Mouse (Mus musculus) liver, embryonic 18 days (tissue): Measurements from ENCODE around the gene Guca1a. TPM values are rescaled to one million over a fixed set of nuclear protein-coding genes. Genes with fewer than 3 reads are reported as not detected.

Experiments
- polyA plus RNA-seq: library from polyadenylated mRNA; depleted of rRNA; stranded (reverse); fragments of >200 nt; gene quantifications from 2 replicates; pipeline ENCODE4 v1.2.3, GENCODE M21; 2012; rRNA removed

Gene Guca1a
- 1.3 and 1.7 TPM in 2 replicates for polyA plus RNA-seq

DNA sequence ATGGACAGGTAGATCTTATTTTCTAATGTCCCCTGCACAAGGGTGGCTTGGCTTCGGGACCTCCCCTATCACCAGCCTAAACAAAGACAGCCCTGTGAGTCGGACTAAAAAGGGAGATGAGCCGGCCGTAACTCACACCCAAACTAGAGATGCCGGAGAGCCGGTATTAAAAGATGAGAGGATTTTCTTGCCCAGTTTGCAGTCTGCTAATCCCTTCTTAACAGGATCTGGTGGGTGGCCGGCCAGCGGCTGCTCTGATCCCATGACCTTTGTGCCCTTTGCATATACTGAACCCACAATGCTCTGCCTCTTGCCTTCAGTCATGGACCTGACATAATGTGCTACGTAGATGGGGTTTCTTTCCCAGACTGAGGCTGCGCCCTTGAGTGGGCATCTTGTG, at the start of gene Guca1a:
TSS of gene Guca1a (minus strand) at position 134 of the 400 bp plus-strand sequence.

DNA sequence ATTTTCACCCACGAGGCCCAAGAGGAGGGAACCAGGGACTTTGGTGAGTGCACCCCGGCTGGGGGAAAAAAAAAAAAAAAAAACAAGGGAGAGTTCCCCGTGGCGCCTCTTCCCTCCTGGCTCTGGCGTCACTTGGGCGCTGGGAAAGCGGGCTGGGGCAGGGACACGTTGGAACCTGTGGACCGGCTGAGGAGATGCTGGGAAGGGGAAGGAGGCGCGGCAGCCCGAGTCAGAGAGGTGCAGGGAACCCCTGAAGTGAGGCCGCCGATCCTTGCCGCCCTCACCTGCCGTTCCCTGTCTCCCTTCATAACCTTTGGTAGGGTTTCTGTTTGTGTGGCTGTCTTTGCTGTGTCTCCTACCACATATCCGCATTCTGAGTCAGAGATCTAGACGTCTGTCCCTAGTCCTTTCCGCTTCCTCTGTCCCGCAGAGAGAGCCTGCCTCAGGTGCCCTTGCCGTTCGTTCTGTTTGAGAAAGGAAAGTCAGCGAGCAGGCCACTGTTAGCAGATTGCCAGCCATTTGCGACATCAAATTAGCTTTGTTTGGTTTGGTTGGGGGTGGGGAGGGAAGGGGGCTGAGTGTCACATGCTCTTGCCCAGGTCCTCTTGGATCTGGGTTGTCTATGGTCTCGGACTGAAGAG, 36.6 kb upstream of the Guca1a start, which contains the start of gene 1700001C19Rik:
TSS of gene 1700001C19Rik (minus strand) at position 470 of the 641 bp plus-strand sequence.

DNA sequence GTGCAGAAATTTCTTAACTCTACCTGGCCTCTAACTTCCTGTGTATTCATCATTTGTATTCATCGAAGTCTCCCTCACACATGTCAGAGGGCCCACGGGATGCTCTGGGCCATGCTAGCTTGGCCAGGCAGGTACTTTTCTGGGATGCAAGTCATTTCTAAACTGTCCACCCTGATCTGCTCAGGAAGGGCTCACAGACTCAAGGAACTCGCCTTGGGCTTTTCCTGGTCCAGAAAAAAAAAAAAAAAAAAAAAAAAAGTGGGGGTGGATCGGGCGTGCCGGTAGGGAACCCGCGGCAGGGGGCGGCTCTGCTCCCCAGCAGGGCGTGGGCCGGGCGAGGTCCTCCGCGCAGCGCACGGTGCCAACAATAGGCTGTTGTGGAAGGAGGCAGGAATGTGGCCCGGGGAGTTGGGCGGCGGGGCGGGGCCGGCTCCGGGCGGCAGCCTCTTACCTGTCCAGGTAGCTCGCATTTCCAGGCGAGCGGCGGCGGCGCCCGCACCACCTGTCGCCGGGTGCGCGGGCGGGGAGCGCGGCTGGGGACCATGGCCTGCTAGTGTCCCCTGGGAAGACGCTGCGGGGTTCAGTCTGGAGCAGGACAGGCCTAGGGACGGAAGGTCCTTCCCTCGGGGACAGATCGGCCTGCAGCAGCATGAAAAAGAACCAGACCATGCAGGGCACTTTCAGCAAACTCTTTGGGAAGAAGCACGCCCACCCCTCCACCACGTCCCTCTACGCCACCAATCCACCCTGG, 35.9 kb upstream of the Guca1a start, which contains the start of gene AI661453:
TSS of gene AI661453 (plus strand) at position 460 of the 751 bp plus-strand sequence.

DNA sequence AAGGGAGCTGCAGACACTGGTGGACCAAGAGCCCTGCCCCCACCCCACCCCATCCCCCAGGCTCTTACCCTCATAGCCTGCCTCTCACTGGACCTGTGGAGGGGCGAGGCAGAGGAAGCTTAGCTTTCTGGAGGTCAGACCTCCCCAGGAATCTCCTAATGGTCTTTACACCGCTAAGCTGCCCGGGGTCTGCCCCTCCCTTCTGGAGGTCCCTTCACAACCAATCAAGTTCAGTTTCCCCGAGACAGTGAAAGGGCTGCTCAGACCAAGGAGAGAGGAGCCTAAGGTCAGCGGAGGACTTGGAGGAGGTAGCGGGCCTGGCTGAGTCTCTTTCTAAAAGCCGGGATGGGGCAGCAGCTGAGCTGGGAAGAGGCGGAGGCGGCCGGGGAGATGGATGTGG, 15.2 kb downstream of the Guca1a start, which contains the start of gene Guca1b:
TSS of gene Guca1b (plus strand) at position 249 of the 400 bp plus-strand sequence.

DNA sequence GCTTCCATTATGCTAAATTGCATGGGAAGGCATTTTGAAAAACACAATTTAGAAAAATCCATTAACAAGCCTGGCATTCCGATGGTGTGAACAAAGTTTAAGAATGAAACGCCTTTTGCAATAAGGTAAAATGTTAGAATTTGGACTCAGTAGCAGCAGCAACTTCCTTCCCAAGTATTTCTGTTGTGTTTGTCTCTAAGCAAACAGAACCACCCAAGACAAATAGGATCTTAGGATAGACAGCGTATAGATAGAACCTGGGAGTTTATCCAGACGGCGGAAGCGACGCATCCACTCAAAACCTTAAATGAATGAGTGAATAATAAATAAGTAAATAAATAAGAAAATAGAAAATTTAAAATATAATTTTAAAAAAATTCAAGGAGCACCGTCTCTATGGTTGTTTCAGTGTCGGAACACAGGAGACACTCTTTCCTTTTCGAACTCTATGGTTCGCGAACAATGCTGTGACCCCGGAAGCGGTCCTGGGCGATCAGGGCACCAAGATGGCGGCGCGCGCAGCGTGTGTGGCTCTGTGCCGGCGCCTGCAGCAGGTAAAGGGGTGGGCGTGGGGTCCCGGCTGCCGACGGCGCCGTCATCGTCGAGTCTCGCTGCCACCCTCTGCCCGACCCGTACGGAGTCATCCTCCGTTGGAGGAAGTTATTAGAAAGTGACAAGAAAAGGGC, 31.8 kb downstream of the Guca1a start, which contains the start of gene Mrps10:
TSS of gene Mrps10 (plus strand) at position 487 of the 686 bp plus-strand sequence.

Other genes starting within 250 kb of the Guca1a start
- gene Mrps10, start 31.7 kb downstream of the Guca1a start, polyA plus RNA-seq, result 18.9 and 19.2 TPM in 2 replicates
- 0.38 and 0.48 TPM in 2 replicates for gene Guca1b, start 15.2 kb downstream of the Guca1a start, polyA plus RNA-seq
- gene AI661453, start 36.0 kb upstream of the Guca1a start, polyA plus RNA-seq, result 2.0 and 2.2 TPM in 2 replicates
- gene 1700001C19Rik, start 36.8 kb upstream of the Guca1a start, polyA plus RNA-seq, result 3.6 and 3.7 TPM in 2 replicates
- gene Taf8, start 101.7 kb upstream of the Guca1a start, polyA plus RNA-seq, result 13.0 and 14.1 TPM in 2 replicates
- gene Ccnd3, start 104.5 kb upstream of the Guca1a start, polyA plus RNA-seq, result 130 and 132 TPM in 2 replicates
- gene Bysl, start 210.9 kb upstream of the Guca1a start, polyA plus RNA-seq, result 6.1 and 6.2 TPM in 2 replicates
- gene Med20, start 211.0 kb upstream of the Guca1a start, polyA plus RNA-seq, result 19.4 and 20.9 TPM in 2 replicates
- 0.40 and 0.60 TPM in 2 replicates for gene Gm20517, start 211.0 kb upstream of the Guca1a start, polyA plus RNA-seq
- 3.5 and 3.8 TPM in 2 replicates for gene Usp49, start 230.1 kb upstream of the Guca1a start, polyA plus RNA-seq